Mouse (Mus musculus): ENCODE data around the gene Dmc1.

The Dmc1 gene

DNA sequence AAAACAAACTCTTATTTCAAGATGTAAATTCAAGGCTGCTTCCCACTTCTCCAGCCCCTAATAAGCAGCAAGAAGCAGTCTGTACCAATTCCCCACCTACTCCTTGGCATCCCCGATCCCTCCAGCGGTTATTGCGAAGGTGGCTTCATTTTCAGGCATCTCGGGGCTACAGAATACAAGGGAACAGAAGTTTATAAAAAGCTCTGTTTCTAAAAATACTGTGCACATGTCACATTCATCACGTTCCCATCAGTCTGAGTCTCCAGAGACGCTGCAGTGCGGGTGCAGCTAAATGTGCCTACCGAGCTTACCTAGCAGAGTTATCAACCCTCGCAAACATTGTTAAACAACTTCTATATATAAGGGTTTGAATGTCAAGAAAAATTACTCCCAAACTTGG, 42.5 kb downstream of the Dmc1 start:
- no peak for DNase-seq (ENCODE audit: low read depth, low spot score)

DNA sequence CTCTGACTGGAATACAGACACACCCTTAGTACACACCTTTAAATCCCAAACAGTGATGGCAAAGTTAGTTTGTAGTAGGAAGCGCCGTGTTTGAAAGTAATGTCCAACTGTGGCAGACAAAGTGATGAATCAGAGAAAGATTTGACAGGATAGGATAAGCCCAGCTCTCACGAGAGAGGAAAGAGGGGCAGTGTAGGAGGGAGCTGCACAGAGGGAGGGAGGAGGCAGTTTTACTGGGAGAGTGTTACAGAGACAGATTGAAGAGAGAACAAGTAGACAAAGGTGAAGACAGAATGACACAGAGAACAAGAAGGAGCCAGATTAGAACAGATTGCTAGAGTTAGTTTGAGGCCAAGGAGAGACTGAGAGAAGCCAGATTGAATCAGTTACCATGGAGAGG, 45.3 kb downstream of the Dmc1 start:
- no peak for DNase-seq (ENCODE audit: low read depth, low spot score)

GRCm38 (mm10) chr15:79552566-79552965, 52.3 kb downstream of the Dmc1 start:
- no peak for DNase-seq (ENCODE audit: low read depth, low spot score)

GRCm38 (mm10) chr15:79548226-79548625, 56.7 kb downstream of the Dmc1 start:
- no peak for DNase-seq (ENCODE audit: low read depth, low spot score)

DNA sequence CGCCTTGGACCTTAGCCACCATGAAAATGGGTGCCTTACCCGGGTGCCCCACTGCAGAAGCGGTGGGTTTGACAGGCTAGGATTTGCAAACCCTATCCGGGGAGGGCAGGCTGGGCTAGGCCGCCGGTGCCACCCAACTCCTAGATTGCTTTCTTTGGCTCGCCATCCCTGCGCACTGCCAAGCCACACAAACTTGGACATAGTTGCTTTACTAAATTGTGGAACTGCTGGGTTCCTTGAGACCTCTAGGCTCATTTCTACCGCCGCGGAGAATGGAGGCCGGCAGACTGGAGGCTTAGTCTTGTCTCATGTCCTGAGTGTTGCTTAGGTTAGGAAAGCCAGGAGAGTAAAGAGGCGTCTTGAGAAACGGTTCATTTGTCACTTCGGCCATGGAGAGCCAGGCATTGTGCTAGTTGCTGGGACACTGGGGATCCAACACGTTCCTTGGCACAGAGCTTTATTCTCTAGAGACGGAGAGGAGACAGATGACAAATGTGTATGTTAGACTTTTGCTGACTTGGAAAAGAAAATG, 57.6 kb downstream of the Dmc1 start:
- DNase-seq (ENCODE audit: low read depth, low spot score): no peak

DNA sequence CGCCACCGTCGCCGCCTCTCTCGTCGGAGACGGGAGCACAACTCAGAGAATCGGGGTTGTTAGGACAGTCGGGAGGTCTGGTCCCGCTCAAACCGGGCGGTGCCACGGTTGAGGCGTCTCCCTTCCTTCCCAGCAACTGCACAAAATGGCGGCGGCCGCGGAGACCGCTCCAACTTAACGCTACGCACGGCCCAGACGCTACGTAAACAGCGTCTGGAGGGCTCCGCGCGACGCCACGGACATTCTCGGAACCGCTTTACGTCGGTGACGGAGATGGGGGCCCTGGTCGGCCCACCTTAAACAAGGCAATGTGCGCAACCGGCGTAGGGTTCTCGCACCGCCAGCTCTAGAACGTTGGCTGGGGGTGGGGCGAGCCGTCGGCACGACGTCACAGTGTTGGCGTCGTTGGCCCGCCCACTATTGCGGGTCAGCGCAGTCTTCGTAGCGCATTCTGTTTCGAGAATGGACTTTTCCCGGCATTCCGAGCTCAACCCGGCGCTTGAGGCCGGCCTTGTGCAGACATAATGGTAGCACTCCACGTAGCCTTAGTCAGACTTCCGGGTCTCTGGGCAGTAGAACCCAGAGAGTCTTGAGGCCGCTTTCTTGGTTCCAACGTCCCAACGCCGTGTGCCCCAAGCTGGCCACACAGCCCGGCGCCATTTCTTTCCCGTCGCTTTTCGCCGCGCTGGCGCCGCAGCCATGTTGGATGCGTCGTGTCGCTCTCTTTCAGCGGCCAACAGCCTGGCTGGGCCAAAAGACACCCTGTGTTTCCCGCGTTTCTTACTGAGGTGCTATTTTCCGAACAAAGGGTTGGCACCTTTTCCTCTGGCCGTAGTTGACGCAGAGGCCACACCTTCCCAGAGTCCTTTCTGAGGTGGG, 58.3 kb downstream of the Dmc1 start, which contains the start of gene Ddx17:
TSS of gene Ddx17 (minus strand) at position 332 of the 879 bp plus-strand sequence.
- DNase-seq (ENCODE audit: low read depth, low spot score): peak; percentile 98

GRCm38 (mm10) chr15:79545921-79546399, 58.9 kb downstream of the Dmc1 start:
- DNase-seq (ENCODE audit: low read depth, low spot score): peak; percentile 76

GRCm38 (mm10) chr15:79545496-79545895, 59.4 kb downstream of the Dmc1 start:
- DNase-seq (ENCODE audit: low read depth, low spot score): no peak

DNA sequence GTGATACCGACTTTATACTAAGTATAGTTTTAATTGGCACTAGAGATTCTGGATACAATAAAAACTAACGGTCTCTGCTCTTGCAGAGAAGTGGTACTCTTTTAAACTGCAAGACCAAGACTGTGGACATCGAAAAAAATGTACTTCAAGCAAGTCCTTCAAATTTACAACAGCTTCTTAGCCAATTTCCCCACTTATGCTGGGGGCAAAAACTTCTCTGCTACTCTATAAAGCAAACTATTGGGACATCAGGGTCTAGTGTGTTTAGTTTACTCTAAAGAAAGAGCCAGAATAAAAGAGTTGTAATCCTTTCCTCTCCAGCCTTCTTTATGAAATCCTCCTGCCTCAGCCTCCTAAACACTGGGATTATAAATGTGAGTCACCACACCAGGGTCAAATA, 60.9 kb downstream of the Dmc1 start:
- no peak for DNase-seq (ENCODE audit: low read depth, low spot score)

- no peak for DNase-seq (ENCODE audit: low read depth, low spot score)
Observed at GRCm38 (mm10) chr15:79533796-79534195, 71.1 kb downstream of the Dmc1 start.

- DNase-seq (ENCODE audit: low read depth, low spot score): peak; percentile 83
Observed at GRCm38 (mm10) chr15:79529935-79530334, 75.0 kb downstream of the Dmc1 start.

DNA sequence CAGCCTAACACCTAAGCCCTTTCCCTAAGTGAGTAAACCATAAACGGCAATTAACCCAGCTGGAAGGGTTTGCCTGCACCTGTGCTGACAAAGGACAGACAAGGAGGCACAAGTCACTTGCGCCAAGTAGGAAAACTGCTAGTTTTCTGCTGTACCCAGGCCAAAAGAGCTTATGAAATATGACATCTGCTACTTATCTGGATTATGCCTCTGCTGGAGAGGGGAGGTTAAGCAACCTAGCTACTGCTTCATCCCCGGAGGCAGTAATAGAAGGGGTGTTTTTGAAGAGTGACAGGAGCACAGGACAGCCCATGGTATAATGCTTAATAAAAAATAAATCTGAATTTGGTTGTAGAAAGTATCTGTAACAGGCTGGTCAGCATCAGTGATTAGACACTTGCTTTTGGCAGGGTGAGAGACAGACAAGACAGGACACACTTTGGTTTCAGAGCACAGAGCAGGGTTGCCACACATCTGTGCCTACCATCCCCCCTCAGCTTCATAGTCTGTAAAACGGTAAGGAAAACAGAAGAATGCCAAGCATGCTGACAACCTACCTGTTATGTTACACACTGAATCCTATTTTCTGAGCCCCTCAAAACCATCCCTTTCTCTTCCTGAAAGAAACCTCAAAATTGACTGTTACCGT, 76.8 kb downstream of the Dmc1 start:
- no peak for DNase-seq (ENCODE audit: low read depth, low spot score)

- no peak for DNase-seq (ENCODE audit: low read depth, low spot score)
Observed at GRCm38 (mm10) chr15:79527192-79527591, 77.7 kb downstream of the Dmc1 start.

DNA sequence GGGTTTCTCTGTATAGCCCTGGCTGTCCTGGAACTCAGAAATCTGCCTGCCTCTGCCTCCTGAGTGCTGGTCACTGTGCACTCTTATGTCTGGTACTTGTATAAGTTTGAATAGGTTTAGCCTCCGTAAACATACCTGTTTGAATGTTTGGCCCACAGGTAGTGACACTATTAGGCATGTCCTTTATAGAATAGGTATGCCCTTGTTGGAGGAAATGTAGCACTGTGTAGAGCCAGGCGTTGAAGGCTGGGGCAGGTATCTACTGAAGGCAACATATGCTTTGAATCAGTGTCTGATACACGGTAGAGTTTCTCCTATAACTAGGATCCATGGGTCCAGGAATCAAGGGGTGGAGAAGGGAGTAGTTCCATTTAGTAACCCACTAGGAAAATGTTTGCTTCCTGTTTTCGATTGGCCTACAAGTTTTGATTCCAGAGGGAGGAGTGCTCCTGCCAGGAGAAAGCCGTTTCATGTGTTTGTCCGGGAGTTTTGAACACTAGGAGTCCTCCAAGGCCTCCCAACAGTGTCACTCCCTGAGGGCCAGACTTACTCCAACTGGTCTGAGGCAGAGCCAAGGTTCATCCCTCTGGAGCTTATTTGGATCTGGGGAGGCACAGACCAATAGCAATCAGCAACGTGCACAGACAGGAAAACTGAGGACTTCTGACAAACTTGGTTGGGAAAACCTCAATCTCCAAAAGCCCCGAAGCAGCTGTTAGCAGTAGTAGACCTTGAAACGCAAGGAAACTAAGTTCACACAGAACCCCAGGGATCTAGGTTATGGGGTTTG, 78.7 kb downstream of the Dmc1 start:
- peak; percentile 53 for DNase-seq (ENCODE audit: low read depth, low spot score)

DNA sequence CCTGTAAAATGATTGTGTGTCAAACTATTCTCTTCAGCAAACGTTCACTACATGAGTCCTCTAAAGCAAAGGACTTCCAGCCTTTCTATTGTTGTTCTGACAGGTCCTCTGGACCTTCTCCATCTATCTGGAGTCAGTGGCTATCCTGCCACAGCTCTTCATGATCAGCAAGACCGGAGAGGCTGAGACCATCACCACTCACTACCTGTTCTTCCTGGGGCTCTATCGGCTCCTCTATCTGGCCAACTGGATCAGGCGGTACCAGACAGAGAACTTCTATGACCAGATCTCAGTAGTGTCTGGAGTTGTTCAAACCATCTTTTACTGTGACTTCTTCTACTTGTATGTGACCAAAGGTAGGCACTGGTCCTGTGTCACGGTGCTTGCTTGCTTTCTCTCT, 79.3 kb downstream of the Dmc1 start:
- DNase-seq (ENCODE audit: low read depth, low spot score): no peak

- peak; percentile 90 for DNase-seq (ENCODE audit: low read depth, low spot score)
Observed at GRCm38 (mm10) chr15:79519400-79520220, 85.3 kb downstream of the Dmc1 start.

DNA sequence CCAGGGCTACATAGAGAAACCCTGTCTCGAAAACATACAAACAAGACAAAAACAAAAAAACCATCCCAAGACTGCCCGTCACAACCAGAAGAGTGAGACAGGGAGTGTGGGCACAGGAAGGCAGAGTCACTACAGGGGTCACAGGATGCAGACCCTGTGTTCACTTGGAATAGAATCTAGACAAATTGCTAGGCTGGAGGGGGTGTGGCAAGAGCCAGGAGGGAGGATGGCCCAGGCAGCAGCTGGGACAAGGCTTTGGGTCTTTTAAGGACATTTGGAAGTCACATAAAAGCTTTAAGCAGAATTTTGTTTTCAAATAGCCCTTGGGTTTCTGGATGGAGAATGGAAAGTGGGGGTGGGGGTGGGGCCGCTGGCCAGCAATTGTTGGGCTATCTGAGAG, 86.3 kb downstream of the Dmc1 start:
- no peak for DNase-seq (ENCODE audit: low read depth, low spot score)

DNA sequence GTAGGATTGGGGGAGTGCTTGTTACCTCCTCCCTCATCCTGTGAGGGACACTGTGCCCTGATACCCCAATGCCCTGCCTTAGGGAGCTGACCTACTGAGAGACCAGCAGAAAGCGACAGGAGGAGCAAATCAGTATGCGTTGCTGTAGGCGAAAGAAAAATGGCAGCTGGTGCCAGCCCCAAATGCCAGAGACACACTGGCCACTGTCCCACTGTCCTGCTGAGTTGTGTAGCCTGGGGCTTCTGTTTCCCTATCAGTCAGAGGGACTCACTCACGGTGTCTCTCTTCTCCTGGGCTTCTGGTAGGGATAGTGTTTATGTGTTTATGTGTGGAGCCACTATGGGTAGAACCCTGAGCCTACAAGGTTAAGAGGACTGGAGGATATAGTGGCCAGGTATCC, 87.2 kb downstream of the Dmc1 start:
- DNase-seq (ENCODE audit: low read depth, low spot score): no peak

DNA sequence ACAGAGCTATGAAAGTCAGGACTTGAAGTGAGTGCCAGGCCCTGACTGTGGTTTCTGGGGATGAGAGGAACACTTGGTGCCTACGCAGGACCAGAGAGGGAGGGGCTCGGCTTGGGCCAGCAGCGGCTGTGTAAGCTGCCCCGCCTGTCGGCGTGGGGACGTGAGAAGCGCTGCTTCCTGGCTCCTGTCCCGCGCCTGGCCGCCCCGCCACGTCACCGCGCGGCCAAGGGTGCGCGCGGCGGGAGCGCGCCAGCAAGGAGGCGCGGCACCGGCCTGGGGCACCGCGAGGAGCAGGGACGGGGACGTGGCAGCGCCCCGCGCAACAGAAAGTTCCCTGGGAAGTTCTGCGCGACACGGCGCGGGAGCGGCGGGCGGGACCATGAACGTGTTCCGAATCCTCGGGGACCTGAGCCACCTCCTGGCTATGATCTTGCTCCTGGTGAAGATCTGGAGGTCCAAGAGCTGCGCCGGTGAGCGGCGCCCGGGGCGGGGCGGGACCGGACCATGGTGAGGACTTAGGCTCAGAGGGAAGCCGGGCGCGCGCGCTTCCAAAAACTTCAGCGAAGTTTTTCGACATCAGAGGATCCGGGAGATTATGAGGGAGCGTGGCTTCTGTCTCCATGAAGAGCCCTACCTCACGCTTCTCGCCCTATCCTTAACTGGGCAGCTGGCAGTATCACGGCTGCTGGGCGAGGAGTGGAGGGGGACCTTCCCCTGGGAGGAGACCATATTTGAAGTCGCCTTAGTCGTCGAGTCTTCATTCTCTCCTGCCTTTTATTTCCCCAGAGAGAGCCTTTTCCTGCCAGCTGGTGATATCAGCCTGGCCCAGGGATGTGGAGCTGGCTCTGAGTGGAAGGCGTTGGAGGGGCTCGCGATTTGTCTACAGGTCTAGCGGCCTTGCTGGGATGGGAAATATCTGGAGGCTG, 88.5 kb downstream of the Dmc1 start, which contains the start of gene Kdelr3:
TSS of gene Kdelr3 (plus strand) at position 241 of the 926 bp plus-strand sequence.
- DNase-seq (ENCODE audit: low read depth, low spot score): peak; percentile 81

DNA sequence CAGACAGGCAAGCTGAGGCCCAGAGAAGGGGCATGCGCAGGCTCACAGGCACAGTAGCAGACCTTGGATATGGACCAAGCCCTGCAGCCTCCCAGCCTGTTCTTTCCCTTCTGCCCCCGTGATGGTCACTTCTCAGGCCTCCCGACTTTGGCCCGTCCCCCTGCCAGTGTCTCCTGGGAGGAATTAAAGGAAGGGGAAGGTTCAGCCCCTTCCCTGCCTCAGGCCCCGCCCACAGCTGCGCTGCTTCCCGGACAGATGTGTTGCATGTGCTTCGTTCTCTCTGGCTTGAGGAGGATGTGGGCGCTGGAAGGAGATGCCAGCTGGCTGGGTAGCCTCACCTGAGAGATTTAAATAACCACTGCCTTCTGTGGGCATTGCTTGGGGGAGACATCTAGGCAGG, 91.0 kb downstream of the Dmc1 start:
- peak; percentile 64 for DNase-seq (ENCODE audit: low read depth, low spot score)

Measured in ZHBTc4 (cell line).